15 mouse cellular contexts compared by ENCODE assay signal in genomic region chr1:92971879-92972795, GRCm38 (mm10). TPM values are rescaled to one million over a fixed set of nuclear protein-coding genes. Genes with fewer than 3 reads are reported as not detected.
DNase-seq lines count a peak whose midpoint lies in the region; ATAC-seq and TF ChIP-seq lines count a peak whose summit lies in the region.
"Had no signal": no experiment of that assay in that cellular context is flagged by ENCODE, and none has a peak within 500 bp of the region (broad histone marks: within the 10 kb centered on the region; RNA-seq: fewer than 3 reads in every experiment).

No protein-coding gene starts in this region.

- H3K4me1 ChIP-seq in kidney, adult 2 months (ENCODE audit: control insufficient read depth, insufficient read depth, low read length): no peaks in the 10 kb centered on the region
- peaks cover 5% of the 10 kb centered on the region; the same call in 1 of the 2 replicates for H3K4me1 ChIP-seq in hindbrain, embryonic 13.5 days (replicated peaks)

- no peaks in the 10 kb centered on the region for H3K9me3 ChIP-seq in hindbrain, embryonic 13.5 days
- H3K9me3 ChIP-seq: megakaryocyte, embryonic 14.5 days had no signal

- no peak overlapping the region for H3K27ac ChIP-seq in kidney, adult 2 months (ENCODE audit: insufficient read depth, low read depth, low read length)
- H3K27ac ChIP-seq in hindbrain, embryonic 13.5 days: no peak overlapping the region
- H3K27ac ChIP-seq: hindbrain, embryonic 14.5 days; kidney, postnatal 0 days had no signal

- no peaks in the 10 kb centered on the region for H3K36me3 ChIP-seq in kidney, adult 2 months (ENCODE audit: control insufficient read depth, insufficient read depth, low read length)
- no peaks in the 10 kb centered on the region for H3K36me3 ChIP-seq in hindbrain, embryonic 13.5 days

- TF ChIP-seq CTCF in kidney, adult 2 months (conservative IDR thresholded peaks at IDR 0.05; ENCODE audit: insufficient read depth, insufficient read length, low read depth, low read length): no peak

- H3K4me2 ChIP-seq in hindbrain, embryonic 13.5 days: no peak overlapping the region
- H3K4me2 ChIP-seq: hindbrain, embryonic 14.5 days had no signal

- peak; percentile 69 for ATAC-seq in CD4-positive, CD25-positive, alpha-beta regulatory T cell, adult 4 months
- peak; percentile 54 for ATAC-seq in inflammation-experienced regulatory T-cells, adult 6 months
- ATAC-seq in hindbrain, embryonic 13.5 days (ENCODE audit: low FRiP score): no peak

- H3K9ac ChIP-seq in hindbrain, embryonic 13.5 days: no peak overlapping the region
- H3K9ac ChIP-seq: hindbrain, embryonic 14.5 days had no signal

- DNase-seq in kidney, adult 2 months: peak; percentile 8
- no peak for DNase-seq in kidney, postnatal 25 days
- DNase-seq in 416B (ENCODE audit: low read depth): peak; percentile 97
- DNase-seq in gastrocnemius, postnatal 10 days: no peak

- no peak overlapping the region for H3K4me3 ChIP-seq in kidney, adult 2 months (ENCODE audit: insufficient read depth, low read depth, low read length)
- no peak overlapping the region for H3K4me3 ChIP-seq in hindbrain, embryonic 13.5 days
- H3K4me3 ChIP-seq: erythroblast, embryonic 14.5 days had no signal

- no peaks in the 10 kb centered on the region for H3K27me3 ChIP-seq in kidney, adult 2 months (replicated peaks; ENCODE audit: control insufficient read depth, insufficient read depth, low read length)
- no peaks in the 10 kb centered on the region for H3K27me3 ChIP-seq in hindbrain, embryonic 13.5 days

- no peak for TF ChIP-seq POLR2A in kidney, adult 2 months (IDR thresholded peaks at IDR 0.05; ENCODE audit: low read depth, low read length)

- WGBS in kidney, adult 2 months: 80% methylated on average over 7 of the region's 7 CpGs
- 89% methylated on average over 7 of the region's 7 CpGs for WGBS in hindbrain, embryonic 13.5 days

RNA-seq across cellular contexts. Expression of gene Gpr35, which starts 21.5 kb away (rescaled TPM):
- polyA plus RNA-seq in kidney, adult 2 months (2012; rRNA removed): 1.3 and 1.9 TPM in 2 replicates
- polyA plus RNA-seq in CD4-positive, CD25-positive, alpha-beta regulatory T cell, adult 4 months (2017; shearing (Covaris generic)): 1 to 10 TPM; 2.4 to 3.7 TPM
- 1 to 10 TPM in 2 of 3 experiments, under 1 TPM in 1; 0.23 to 1.8 (median 1.7) TPM for polyA plus RNA-seq in inflammation-experienced regulatory T-cells, adult 6 months (2017; shearing (Covaris generic))
- total RNA-seq in gastrocnemius, postnatal 10 days (2021): under 1 TPM; 0.12 to 0.56 TPM
- 0.39 and 0.65 TPM in 2 replicates for polyA plus RNA-seq in hindbrain, embryonic 13.5 days (2015; fragmentation: Nextera tagmentation; extraction: Ambion mirVana)

RNA-seq across cellular contexts. Expression of gene Aqp12, which starts 34.0 kb away (rescaled TPM):
- polyA plus RNA-seq in kidney, adult 2 months (2012; rRNA removed): not detected in 2 replicates
- polyA plus RNA-seq in CD4-positive, CD25-positive, alpha-beta regulatory T cell, adult 4 months (2017; shearing (Covaris generic)): not detected
- not detected for polyA plus RNA-seq in inflammation-experienced regulatory T-cells, adult 6 months (2017; shearing (Covaris generic))
- total RNA-seq in gastrocnemius, postnatal 10 days (2021): not detected
- polyA plus RNA-seq in hindbrain, embryonic 13.5 days (2015; fragmentation: Nextera tagmentation; extraction: Ambion mirVana): not detected in 2 replicates
- total RNA-seq: gastrocnemius, adult 18-20 months; left cerebral cortex, adult 18-20 months had no signal
- polyA plus RNA-seq: erythroblast, embryonic 14.5 days; hindbrain, embryonic 14.5 days; kidney, postnatal 0 days; limb, embryonic 14.5 days; stomach, embryonic 14.5 days had no signal

RNA-seq across cellular contexts. Expression of gene Capn10, which starts 38.0 kb away (rescaled TPM):
- 38.9 and 46.2 TPM in 2 replicates for polyA plus RNA-seq in kidney, adult 2 months (2012; rRNA removed)
- polyA plus RNA-seq in CD4-positive, CD25-positive, alpha-beta regulatory T cell, adult 4 months (2017; shearing (Covaris generic)): 10 to 100 TPM in 1 of 2 experiments, 1 to 10 TPM in 1; 7.8 to 12.5 TPM
- 1 to 10 TPM; 4.6 to 7.3 (median 6.9) TPM for polyA plus RNA-seq in inflammation-experienced regulatory T-cells, adult 6 months (2017; shearing (Covaris generic))
- total RNA-seq in gastrocnemius, postnatal 10 days (2021): 1 to 10 TPM; 5.5 to 7.9 TPM
- 58.9 TPM in 2 replicates for polyA plus RNA-seq in hindbrain, embryonic 13.5 days (2015; fragmentation: Nextera tagmentation; extraction: Ambion mirVana)

Comparison
In these comparisons a context has a peak if more than half of its experiments do, and no peak if none do; other contexts are left out.
1. DNase-seq: peak in kidney, adult 2 months (single experiment) and 416B (single experiment); none in kidney, postnatal 25 days (0 of 2) and gastrocnemius, postnatal 10 days (single experiment).